Mouse (Mus musculus) left cerebral cortex, adult 18-20 months (tissue): ENCODE measurements around the gene Rgsl1. TPM values are rescaled to one million over a fixed set of nuclear protein-coding genes. Genes with fewer than 3 reads are reported as not detected.
"Not testable (repeated sequence)": the region's sequence is repeated elsewhere in the genome, so short reads cannot be mapped to it uniquely, and the experiment has no call there.

ENCODE experiments used
- DNase-seq, 2 experiments: peaks; one replicate each; pipeline ENCODE4 v3.0.0; 2021 to 2022; ENCODE audit warnings: low spot score in 2 of 2, mixed read lengths in 1 of 2
- total RNA-seq, 2 experiments: library from RNA; stranded (reverse); gene quantifications; 2 replicates each; pipeline ENCODE4 v1.2.3; 2021

Gene Rgsl1
- total RNA-seq, 2 experiments from 2014 or later = 1.7 to 1.9 TPM

DNA sequence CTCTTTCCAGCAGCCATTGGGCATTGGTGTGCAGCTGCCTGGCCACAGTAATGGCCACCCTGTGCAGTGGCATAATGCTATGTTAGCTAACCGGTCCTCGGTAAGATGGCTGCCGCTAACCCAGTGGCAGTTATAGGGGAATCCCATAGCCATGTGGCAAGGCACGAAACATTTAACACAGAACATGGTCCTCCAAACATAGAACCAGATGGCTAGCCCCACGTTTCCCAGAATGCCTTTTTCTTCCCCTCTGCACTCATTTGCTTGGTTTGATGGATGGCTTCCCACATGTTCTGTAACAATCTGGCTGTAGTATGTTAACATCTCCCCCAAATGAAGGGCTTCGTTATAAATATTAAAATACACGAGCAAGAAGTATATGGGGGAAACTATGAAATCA, 67.7 kb downstream of the Rgsl1 start:
- DNase-seq = no peak

DNA sequence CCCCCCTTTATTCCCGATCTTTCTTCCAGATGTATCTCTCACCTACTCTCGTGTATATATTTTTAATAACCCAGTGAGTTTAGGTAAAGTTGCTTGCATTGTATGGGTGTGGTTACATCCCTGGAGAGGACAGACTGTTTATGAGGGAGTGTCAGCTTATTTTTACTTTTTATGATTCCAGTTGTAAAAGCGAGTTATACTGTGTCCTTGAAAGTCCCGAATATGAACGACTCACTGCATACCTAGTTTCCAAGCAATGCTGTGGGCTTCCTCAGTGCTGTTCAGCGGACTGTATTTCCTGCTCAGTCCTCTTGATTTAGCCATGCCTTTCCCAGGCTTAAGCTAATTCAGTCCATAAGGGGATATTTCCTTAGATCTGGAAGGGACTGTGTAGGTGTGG, 68.8 kb downstream of the Rgsl1 start:
- DNase-seq = no peak

DNA sequence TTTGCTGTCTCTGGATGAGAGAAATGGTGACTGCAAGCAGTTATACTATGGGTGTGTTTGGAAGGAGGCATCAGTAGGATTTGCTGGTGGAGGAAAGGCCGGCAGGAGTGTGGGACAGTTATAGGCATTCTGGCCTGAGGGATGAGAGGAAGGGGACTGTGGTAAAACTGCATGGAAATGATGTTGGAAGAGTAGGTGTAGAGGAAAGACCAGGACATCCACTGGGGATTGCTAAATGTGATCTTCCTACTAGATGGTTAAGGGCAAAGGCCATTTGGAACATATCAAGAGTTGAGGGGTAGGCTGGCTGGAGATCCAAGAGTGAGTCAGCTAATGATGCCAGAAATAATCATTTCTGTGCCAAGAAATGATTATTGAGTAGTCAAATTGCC, 73.2 kb downstream of the Rgsl1 start:
- no peak for DNase-seq

DNA sequence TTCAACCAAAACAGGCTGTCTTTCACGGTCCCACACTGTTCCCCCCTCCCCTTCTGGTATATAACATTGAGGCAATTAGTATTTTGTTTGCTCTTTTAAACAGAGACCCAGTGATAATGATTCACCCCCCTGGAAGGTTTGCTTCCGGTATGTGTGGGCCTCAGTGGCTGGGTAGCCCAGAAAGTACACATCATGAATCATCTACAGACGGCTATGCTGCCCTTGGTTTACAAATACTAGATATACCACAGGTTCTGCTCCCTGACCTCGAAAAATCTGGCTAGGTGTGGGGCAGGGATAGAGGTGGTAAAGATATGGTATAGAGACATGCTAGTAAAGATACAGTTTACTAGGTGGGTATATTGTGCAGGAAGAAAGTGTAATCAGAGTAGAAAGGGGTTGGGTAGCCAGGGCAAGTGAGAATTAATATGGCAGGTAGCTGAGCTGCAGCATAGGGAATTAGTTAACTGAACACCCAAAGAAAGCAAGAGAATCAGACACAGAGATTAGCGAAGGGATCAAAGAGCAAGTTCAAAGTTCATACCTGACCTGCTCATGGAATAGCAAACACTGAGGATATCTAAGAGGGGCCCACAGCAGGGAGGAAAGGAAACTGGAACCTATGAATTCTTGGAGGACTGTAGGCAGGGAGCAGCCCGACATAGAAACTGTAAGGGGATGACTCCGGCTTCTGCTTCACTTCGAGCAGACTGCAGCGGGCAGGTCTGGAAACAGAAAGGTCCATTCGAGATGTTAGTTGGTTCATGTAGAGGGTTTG, 73.8 kb downstream of the Rgsl1 start:
- DNase-seq = no peak

DNA sequence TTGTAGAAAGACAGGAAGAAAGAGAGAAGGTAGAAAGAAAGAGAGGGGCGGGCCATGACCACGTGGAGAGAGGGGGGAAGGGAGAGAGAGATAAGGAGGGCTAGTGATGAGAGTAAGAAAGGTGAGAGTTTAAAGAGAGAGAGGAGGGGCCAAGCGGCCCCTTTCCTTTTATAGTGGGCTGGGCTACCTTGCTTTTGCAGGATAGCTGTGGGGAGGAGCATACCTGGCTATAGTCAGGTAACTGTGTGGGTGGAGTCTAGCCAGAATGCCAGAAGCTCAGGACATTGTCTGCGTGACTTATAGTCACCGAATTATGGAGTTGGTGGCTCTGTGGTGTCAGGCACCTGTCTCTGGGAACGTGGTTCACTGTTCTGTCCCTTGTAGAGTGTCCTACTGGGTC, 74.4 kb downstream of the Rgsl1 start:
- not testable (repeated sequence) for DNase-seq

DNA sequence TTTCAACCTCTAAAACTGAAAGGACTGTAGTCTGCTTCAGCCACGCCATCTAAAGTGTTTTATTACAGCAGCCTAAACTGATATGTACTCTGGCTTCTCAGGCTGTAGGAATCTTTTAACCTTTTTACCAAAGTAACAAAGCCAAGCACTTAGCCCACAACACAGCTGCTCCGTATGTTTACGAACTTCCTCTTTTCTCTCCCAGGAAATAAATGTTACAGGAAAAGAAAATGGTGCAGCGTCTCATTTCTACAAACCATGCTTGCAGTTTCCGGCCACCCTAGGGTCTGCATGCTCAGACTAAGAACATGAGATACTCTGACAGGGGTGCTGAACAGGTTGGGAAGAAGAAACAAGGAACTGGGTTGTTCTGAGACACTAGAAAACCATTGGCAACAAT, 75.5 kb downstream of the Rgsl1 start:
- no peak for DNase-seq

DNA sequence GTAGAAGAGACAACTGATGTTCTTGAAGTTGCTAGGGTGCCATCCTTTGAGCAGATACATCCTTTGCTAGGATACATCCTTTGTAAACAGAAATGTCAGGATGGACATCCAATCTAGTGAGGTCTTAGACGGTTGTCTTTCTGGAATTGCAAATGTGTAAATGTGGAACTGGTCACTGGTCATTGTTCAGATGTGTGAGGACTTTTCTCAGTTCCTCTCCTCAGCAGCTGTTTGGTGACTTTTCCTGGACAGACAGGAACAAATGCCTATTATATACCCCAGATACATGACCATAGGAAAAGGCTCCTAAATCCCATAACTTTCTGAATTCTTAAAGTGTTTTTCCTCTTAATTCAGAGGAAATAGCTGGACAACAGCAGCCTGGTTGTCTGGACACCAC, 76.7 kb downstream of the Rgsl1 start:
- no peak for DNase-seq

DNA sequence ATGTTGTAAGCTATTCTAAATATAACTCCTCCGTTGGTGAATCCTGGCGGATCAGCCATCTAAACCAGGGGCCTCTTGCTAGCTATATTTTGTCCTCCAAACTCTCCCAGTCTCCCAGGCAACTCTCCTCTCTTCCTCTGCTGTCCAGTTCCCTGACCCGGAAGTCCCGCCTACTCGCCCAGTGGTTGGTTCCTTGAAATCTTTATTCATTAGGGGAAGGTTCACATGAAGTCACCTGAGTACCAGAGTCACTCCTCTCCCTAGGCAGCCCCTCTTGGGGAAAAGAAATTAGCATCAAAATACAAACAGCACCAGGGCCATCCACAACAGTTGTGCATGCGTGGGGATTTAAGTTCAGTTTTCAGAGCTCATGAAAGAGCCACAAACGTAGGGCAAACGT, 77.6 kb downstream of the Rgsl1 start:
- no peak for DNase-seq

- DNase-seq = no peak
Measured at GRCm38 (mm10) chr1:153764136-153764535, 79.8 kb downstream of the Rgsl1 start.

DNA sequence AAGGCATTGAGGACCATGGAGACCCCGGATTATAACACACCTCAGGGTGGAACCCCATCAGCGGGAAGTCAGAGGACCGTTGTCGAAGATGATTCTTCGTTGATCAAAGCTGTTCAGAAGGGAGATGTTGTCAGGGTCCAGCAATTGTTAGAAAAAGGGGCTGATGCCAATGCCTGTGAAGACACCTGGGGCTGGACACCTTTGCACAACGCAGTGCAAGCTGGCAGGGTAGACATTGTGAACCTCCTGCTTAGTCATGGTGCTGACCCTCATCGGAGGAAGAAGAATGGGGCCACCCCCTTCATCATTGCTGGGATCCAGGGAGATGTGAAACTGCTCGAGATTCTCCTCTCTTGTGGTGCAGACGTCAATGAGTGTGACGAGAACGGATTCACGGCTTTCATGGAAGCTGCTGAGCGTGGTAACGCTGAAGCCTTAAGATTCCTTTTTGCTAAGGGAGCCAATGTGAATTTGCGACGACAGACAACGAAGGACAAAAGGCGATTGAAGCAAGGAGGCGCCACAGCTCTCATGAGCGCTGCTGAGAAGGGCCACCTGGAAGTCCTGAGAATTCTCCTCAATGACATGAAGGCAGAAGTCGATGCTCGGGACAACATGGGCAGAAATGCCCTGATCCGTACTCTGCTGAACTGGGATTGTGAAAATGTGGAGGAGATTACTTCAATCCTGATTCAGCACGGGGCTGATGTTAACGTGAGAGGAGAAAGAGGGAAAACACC, 90.0 kb downstream of the Rgsl1 start:
- no peak for DNase-seq

GRCm38 (mm10) chr1:153752521-153752920, 91.4 kb downstream of the Rgsl1 start:
- DNase-seq = no peak

DNA sequence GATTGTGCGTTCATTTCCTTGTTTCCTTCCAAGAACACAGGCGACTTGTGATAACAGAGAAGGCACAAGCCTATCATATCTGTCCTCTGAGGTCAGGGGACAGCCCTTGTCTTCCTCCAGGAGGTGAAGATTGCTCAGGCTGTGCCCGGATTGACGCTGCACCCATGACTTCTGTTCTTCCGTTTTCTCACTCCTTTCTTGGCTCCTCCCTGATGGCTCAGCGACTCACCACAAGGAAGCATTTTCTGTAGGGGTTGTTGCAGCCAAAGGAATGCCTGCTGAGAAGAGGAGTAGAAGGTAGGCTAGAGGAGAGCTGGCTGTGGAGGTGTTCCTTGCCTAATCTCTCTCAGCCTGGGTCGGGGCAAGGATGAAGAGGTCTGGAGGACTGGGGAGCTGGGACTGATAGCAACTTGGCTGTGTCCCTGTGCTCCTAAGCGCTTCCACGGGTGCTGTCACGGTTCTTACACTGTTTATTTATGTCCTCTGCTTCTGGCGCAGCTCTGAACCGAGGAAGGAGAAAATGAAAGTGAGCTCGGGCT, 92.1 kb downstream of the Rgsl1 start:
- peak; percentile 37 to 50 for DNase-seq

GRCm38 (mm10) chr1:153750054-153750453, 93.9 kb downstream of the Rgsl1 start:
- no peak for DNase-seq

- DNase-seq = peak; percentile 64 to 68
Measured at GRCm38 (mm10) chr1:153749211-153749801, 94.6 kb downstream of the Rgsl1 start, which contains the start of gene Rnasel. TSS of gene Rnasel (plus strand) at chr1:153749426.

DNA sequence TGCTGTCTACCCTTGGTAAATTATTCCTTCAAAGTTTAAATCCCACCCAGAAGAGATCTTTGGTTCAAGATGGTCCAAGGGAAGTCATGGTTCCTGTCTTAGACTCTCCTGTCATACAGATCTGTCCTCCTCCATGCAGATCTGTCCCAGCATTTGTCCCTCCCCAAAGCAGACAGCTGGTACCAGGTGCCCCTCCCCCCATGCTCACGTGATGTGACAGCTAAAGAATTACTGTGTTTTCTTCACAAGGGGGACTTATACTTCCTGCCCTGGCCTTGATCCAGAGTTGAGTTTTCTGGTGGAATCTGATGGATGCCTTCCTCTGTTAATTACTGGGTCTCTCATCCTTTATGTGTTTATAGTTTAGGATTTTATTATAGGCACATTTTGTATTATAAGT, 95.4 kb downstream of the Rgsl1 start:
- DNase-seq = no peak

- DNase-seq = no peak
Measured at GRCm38 (mm10) chr1:153747861-153748530, 95.9 kb downstream of the Rgsl1 start.

GRCm38 (mm10) chr1:153746728-153747127, 97.2 kb downstream of the Rgsl1 start:
- DNase-seq = peak; percentile 78 to 81

DNA sequence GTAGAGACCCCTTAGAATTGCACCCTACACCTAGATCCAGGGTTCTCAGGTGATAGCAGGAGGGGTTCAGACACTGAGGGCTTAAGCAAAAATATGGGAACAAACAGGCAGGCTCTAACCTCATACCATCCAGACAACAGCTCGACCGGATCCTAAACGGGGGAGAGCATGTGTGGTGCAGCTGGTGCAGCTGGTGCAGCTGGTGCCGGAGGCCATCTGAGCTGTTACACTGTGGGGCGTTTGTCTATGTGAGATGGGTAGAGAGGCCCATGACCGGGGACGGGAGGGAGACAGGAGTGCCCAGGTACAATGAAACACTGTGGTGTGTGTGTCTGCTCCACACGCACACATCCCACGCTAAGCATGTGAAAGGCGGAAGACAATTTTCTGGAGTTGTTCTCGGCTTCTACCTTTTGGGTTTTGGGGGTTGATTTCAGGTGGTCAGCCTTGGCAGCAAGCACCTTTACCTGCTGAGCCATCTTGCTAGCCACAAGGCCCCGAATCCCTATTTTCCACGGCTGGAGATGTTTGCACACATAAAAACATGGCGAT, 97.7 kb downstream of the Rgsl1 start:
- no peak for DNase-seq

DNA sequence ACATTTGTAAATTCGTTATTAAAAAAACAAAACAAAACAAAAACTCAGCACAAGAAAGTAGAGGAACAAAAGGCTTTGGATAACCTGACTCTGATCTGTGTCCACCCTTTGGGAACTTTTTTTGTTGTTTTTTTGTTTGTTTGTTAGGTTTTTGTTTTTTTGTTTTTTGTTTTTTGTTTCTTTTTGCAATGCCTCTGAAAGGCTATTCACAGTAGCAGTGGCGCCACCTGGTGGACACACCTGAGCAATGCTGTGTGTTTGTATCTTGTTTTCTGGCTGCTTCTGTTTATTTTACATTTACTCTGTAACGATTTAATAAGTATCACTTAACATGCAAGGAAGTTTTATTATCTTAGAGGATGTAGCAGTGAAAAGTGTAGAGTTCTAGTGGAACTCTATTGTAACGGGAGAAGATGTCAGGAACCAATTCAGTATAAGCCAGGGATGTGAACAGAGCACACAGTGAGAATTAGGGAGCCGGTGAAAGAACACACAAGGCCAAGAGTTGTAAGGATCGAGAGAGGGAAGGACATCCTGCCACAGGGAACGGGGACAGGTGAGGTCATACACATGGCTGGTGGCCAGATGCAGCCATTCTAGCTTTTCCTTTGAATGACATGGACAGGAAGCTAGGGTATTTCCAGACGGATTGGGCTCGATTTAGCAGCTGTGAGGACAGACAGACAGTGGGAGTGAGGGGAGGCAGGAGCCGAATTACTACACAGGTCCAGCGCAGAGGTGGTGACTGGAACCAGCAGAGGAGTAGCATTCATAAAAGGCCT, 101.4 kb downstream of the Rgsl1 start:
- peak; percentile 77 to 84 for DNase-seq
